Mouse (Mus musculus) layer of hippocampus, adult 2 months (tissue): ENCODE measurements around the gene Setd2. TPM values are rescaled to one million over a fixed set of nuclear protein-coding genes. Genes with fewer than 3 reads are reported as not detected.
A peak's percentile ranks its signal among the peaks of the same experiment; 100 is the strongest.

ENCODE experiments used
- DNase-seq, 2 experiments: peaks; one replicate each; pipeline ENCODE4 v3.0.0; 2022; ENCODE audit warnings: low spot score in 2 of 2
- H3K27ac ChIP-seq: fragments of 200-600 bp; 2 replicates; pipeline ENCODE4 v1.8.1; 2022
- H3K4me3 ChIP-seq: fragments of 200-600 bp; 2 replicates; pipeline ENCODE4 v1.8.1; 2022; ENCODE audit warnings: mild to moderate bottlenecking
- CTCF ChIP-seq: fragments of 200-600 bp; conservative IDR thresholded peaks from 2 replicates; pipeline ENCODE4 v1.8.1; 2022; ENCODE audit warnings: antibody characterized with exemption, mild to moderate bottlenecking, moderate library complexity
- long read RNA-seq, 2 experiments: library from polyadenylated mRNA; stranded (forward); transcript quantifications; one replicate each; pipeline ENCODE4 v2.0.0; 2021; ENCODE audit warnings: borderline mapping rate in 2 of 2
- total RNA-seq, 2 experiments: library from RNA; stranded (reverse); gene quantifications; 2 replicates each; pipeline ENCODE4 v1.2.3; 2021

Setd2 gene
- total RNA-seq, result 10 to 100 TPM; 50.9 to 64.9 TPM
- long read RNA-seq, experiment 1, partial matches to known transcripts, result 4 of 5 reads
- long read RNA-seq, experiment 1, other reads (novel, unspliced or antisense), result 1 of 5 reads
- long read RNA-seq, experiment 2, partial matches to known transcripts, result 3 of 5 reads
- long read RNA-seq, experiment 2, other reads (novel, unspliced or antisense), result 1 of 5 reads

DNA sequence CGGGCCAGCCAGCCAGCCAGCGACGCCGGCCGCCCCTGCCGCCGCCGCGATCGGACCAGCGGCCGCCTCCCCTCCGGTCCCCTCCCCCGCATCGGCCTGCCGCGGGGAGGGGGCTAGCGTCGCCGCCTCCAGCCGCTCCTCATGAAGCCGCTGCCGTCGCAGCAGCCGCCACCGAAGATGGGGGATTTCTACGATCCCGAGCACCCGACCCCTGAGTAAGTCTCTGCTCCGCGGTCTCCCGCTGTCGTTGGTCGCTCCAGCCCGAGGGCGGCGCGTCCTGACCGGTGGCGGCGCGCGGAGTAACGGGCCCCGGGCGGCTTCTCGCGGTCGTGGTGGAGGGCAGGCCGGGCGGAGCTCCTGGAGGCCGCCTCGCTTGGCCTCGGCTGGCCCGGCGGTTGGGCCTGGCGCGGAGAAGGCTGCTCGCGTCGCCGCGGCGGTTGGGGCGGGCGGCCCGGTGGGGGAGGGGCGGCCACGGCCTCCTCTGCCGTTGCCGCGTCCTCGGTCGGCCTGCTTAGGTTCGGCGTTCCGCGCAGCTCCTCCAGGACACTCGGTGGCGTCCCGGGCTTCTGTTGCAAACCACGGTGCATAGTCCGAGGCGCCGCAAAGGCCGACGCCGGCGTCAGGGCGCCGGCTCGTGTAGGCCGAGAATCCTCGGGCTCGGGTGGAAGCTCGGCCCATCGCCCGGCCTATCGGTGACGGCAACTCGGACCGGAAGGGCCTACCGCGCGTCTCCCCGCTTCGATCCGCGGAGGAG is at the start of gene Setd2:
TSS of gene Setd2 (plus strand) at position 60 of the 754 bp plus-strand sequence.
- H3K27ac ChIP-seq, result peak within 1 kb of the TSS; percentile 99
- peak within 1 kb of the TSS; percentile 81 for H3K4me3 ChIP-seq
- no peak for TF ChIP-seq CTCF
- DNase-seq, result peak; percentile 28 to 57

DNA sequence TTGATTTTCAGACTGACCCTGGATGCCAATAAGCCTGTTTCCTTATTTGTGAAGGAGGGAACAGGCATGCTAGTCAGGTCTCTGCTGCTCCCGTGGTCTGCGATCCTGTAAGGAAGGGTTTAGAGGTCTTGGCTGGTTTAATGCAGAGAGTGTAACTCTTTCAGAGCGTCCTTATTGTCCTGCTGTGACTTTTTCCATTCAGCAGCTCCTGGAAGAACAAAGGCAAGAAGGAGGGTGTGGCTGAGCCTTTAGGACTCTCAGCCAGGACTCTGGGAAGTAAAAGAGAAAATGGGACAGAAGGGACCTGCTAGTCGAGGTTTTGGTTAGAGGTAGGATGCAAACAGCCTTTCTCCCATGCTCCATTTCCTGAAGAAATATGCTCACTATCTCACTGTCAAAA is 43.6 kb upstream of the Setd2 start:
- DNase-seq, result no peak
- H3K4me3 ChIP-seq, result no peak overlapping the region
- H3K27ac ChIP-seq, result no peak overlapping the region
- no peak for TF ChIP-seq CTCF

DNA sequence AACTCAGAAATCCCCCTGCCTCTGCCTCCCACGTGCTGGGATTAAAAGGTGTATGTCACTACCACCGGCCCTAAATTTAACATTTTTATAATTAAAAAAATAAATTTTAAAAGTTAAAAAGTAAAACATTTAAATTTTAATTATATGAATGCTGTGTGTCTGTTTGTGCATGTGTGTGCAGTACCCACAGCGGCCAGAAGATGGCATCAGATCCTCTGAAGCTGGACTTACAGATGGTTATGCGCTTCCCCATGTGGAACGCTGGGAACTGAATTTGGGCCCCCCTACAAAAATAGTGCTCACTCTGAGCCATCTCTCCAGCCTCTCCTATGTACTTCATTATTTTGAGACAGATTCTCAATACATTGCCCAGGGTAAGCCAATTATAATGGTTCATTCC is 41.5 kb upstream of the Setd2 start:
- no peak overlapping the region for H3K27ac ChIP-seq
- no peak for DNase-seq
- TF ChIP-seq CTCF, result peak; percentile 65
- no peak overlapping the region for H3K4me3 ChIP-seq

DNA sequence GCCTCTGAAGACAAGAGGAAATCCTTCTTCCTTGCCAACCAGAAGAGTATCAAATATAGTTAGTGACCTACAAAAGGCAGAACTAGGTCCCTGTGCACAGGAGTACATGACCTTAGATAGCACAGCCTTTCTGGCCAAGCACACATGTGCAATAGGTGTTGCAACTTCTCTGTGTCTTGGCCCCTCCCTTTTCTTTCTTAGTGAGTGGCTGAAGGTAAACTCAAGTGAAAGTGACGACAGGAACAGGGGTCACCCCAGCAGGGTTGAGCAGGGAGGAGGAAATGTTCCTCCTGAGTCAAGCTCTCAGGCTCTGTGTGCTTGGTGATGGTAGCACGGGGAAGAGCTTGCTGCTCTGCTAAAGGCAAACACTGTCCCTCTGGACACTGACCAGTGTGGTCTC is 6.7 kb upstream of the Setd2 start:
- no peak overlapping the region for H3K27ac ChIP-seq
- no peak overlapping the region for H3K4me3 ChIP-seq
- TF ChIP-seq CTCF, result no peak
- DNase-seq, result no peak

DNA sequence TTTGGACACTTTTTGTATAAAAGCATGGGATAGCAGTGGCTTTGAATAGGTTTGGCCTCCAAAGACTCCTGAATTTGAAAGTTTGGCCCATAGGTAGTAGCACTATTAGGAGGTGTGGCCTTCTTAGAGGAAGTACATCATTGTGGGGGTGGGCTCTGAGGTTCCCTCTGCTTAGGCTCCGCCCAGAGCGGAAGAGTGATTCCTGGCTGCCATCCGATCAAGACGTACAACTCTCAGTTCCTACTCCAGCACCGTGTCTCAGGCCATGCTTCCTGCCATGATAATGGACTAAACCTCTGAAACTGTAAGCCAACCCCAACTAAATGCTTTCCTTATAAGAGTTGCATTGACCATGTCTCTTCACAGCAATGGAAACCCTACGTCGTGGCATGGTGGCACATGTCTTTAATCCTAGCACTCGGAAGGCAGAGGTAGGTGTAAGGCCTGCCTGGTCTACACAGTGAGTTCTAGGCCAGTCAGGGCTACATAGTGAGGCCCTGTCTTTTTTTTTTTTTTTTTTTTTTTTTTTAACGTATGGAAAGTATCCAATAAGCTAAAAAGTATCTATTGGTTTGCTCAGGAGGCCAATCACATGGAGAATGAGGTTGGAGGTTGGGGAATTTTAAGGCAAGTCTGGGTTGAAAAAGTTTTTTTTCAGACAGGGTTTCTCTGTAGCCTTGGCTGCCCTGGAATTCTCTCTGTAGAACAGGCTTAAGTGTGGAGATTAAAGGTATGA is 3.2 kb upstream of the Setd2 start:
- no peak for DNase-seq
- Histone ChIP-seq H3K4me3 (no peak overlapping the region), H3K27ac (no peak overlapping the region)
- no peak for TF ChIP-seq CTCF

DNA sequence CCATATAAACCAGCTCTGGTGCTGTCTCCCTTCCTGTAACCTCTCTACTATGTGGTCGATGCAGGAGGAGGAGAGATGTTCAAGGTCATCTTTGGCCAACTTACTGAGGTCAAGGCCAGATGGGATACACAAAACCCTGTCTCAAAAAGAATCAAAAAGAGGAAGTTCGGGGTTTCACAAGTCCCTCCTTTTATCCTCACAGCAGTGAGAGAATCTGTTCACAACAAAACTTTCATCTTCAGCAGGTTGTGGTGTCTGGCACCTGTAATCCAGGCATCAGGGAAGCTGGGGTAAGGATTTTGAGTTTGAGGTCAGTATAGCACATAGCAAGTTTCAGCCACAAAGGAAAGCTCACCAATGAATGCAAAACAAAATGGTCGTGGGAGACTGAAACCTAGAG is 1.7 kb upstream of the Setd2 start:
- DNase-seq, result no peak
- Histone ChIP-seq H3K4me3 (no peak overlapping the region), H3K27ac (no peak overlapping the region)
- no peak for TF ChIP-seq CTCF

DNA sequence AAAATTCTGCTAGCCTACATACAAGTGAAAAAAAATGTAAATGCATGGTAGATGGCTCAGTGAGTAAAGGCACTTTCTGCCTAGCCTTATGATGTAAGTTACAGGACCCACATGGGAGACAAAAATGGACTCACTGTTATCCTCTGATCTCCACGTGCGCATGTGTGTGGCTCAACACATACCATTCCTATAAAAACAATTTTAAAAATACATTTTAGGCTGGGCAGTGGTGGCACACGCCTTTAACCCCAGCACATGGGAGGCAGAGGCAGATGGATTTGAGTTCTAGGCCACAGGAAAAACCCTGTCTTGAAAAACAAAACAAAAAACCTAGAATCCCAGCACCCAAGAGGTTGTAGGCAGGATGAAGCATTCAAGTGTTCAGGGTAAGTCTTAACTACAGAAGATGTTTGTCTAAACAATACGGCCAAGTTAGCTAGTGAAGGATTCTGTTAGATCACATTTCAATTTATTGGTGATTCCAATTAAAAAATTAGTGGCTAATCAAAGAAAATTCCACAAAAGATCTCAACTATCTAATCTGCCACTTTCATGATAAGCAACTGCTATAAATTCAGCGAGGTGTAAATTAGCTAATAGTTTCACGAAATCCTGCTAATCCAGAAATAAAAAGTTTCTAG is 1.1 kb upstream of the Setd2 start:
- no peak for DNase-seq
- peak overlapping the region; percentile 81 for H3K4me3 ChIP-seq
- peak overlapping the region; percentile 99; the same call in 1 of the 2 replicates for H3K27ac ChIP-seq
- TF ChIP-seq CTCF, result no peak

DNA sequence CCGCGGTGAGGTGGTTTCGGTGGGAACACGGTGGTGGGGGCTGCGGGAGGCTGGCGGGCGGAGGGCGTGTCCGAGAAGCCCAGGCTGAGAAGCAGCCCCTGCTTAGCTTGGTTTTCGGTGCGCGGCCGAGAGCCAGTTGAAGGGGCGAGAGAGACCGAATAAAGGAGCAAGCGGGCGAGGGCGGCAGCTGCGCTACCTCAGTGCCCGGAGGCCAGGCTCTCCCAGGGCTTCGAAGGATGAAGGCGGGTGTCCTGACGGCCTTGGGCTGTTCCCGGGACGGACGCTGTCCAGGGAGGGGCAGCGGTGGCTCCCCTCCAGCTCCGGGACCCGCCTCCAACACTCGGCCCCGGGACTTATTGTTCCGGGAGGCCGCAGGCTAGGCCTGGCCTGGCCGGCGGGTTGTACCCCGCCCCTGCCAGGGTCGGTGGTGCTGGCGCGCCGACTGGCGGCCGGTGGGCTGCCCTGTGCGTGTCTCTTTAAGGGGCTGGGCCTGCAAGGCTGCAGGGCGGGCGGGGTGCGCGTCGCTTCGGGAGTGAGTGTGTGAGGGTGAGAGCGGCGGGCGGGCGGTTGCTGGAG is 395 bp upstream of the Setd2 start:
- DNase-seq, result peak; percentile 91 to 95
- Histone ChIP-seq H3K4me3 (peak overlapping the region; percentile 81), H3K27ac (peak overlapping the region; percentile 99)
- TF ChIP-seq CTCF, result peak; percentile 79

DNA sequence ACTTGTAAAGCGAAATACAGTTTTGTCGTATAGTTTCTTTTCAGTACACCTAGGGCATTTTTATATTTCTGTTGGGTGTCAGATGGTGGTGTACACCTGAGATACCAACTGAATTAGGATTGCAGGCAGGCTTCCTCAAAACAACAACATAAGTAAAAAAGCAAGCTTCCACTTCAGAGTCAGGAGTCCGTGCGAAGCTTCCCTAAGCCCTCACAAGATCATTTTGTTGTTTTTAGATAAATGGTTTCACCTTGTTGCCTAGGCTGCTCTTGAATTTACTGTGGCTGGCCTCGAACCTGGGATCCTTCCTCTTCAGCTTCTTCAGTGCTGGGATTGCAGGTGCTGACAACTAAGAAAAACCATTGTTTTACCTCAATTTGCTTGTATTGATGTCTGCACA is 1.2 kb downstream of the Setd2 start:
- DNase-seq, result no peak
- TF ChIP-seq CTCF, result no peak
- Histone ChIP-seq H3K4me3 (peak overlapping the region; percentile 81), H3K27ac (peak overlapping the region; percentile 99)

DNA sequence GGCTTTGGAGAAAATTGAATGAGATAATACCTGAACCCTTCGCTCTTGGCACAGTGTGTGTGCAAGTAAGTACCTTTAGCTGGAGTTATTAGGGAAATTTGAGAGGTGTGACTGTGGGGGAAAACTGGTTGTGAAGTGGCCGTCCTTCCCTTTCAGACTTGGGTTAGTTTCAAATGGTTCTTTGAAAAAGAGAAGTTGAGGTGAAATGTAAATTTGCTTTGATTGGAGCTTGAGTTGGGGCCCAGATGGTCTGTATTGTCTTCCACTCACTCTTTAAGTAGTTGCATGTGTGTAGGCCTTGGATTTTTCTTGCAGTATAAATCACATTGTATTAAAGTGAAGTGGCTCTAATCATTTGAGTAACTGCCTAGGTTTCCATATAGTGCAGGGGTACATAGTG is 2.7 kb downstream of the Setd2 start:
- TF ChIP-seq CTCF, result no peak
- H3K27ac ChIP-seq, result no peak overlapping the region
- H3K4me3 ChIP-seq, result no peak overlapping the region
- no peak for DNase-seq

DNA sequence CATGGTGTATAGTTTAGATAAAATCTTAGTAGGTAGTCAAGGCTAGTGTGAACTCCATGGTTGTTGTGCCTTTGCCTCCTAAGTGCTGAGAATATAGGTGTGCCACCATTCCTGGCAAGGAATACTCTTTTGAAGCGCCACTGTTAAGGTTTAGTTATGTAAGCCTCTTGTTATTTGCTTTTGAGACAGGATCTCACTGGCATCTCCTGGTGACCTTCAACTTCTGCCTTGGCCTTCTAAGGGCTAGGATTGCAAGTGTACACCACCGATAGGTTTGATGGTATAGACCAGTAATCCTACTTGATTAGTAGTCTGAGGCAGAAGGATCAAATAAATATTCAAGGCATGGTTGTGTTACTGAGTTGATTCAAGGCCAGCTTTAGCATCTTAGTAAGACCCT is 4.2 kb downstream of the Setd2 start:
- no peak overlapping the region for H3K27ac ChIP-seq
- no peak overlapping the region for H3K4me3 ChIP-seq
- TF ChIP-seq CTCF, result no peak
- DNase-seq, result no peak

DNA sequence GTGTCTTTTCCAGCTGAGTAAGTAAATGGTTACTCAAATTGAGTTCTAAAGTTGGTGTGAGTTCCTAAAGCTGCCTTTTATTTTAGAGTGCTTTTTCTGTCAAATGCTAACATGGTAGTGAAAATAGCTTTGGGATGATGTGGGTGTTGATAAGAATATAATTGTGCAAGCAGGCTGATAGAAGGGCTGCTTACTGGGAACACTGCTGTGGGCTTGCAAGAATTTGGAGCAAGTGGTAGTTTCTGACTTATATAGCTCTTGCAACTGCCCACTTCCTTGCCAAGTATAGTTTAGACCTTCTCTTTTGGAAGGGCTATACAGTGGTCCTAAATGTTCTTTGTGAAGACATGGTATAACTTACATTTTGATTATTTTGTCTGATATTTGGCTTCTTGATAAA is 6.1 kb downstream of the Setd2 start:
- no peak for DNase-seq
- Histone ChIP-seq H3K4me3 (no peak overlapping the region), H3K27ac (no peak overlapping the region)
- TF ChIP-seq CTCF, result no peak

DNA sequence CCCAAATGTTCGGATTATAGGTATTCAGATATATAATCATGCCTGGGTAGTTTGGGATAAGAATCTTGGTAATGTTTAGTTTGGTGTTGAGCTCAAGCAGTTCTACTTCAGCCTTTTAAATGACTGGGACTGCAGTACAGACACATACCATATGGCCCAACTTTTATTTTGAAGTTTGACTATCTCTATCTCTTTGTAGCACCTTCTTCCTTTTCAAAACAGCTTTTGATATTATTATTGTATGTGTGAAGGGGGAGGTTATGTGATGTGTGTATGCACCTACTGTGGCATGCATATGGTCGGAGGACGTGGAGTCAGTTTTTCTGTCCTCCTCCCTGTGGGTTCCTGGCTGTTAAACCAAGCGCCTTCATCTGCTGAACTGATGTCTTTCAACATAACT is 9.6 kb downstream of the Setd2 start:
- no peak for TF ChIP-seq CTCF
- Histone ChIP-seq H3K4me3 (no peak overlapping the region), H3K27ac (no peak overlapping the region)
- DNase-seq, result no peak
